Mouse (Mus musculus) large intestine, adult 2 months (tissue): ENCODE measurements around the gene Aire. TPM values are rescaled to one million over a fixed set of nuclear protein-coding genes. Genes with fewer than 3 reads are reported as not detected.

ENCODE experiments used
- DNase-seq: peaks from one replicate; pipeline ENCODE4 v3.0.0-alpha.2; 2012; ENCODE audit warnings: low read depth, low spot score
- WGBS: fragments of 180-500 bp; shearing (Covaris S2); methylation state at CpG from one replicate; pipeline ENCODE4 v1.1.7; 2018; 5-methylcytosine and 5-hydroxymethylcytosine counted together
- polyA plus RNA-seq: library from polyadenylated mRNA; depleted of rRNA; stranded (reverse); fragments of >200 nt; gene quantifications from 2 replicates; pipeline ENCODE4 v1.2.3, GENCODE M21; 2012; rRNA removed

The Aire gene
- 0.34 and 0.53 TPM in 2 replicates for polyA plus RNA-seq

GRCm38 (mm10) chr10:78043406-78043836 is at the start of gene Aire:
TSS of gene Aire (minus strand) at chr10:78043610.
- WGBS: 3% methylated on average over 27 of the region's 27 CpGs
- peak; percentile 31 for DNase-seq

- no peak for DNase-seq
- WGBS: 54% methylated on average over 13 of the region's 13 CpGs
Observed at GRCm38 (mm10) chr10:78092725-78093029, 49.3 kb upstream of the Aire start.

GRCm38 (mm10) chr10:78091865-78092724 is 48.7 kb upstream of the Aire start:
- no peak for DNase-seq
- 85% methylated on average over 23 of the region's 23 CpGs for WGBS

GRCm38 (mm10) chr10:78090706-78091491 is 47.5 kb upstream of the Aire start:
- WGBS: 64% methylated on average over 4 of the region's 4 CpGs

GRCm38 (mm10) chr10:78090246-78090645 is 46.8 kb upstream of the Aire start:
- no peak for DNase-seq

More at GRCm38 (mm10) chr10:78090706-78091491, 47.5 kb upstream of the Aire start:
- DNase-seq: no peak

GRCm38 (mm10) chr10:78087101-78087511 is 43.7 kb upstream of the Aire start:
- WGBS: 78% methylated on average over 6 of the region's 6 CpGs
- DNase-seq: no peak

More at GRCm38 (mm10) chr10:78090246-78090645, 46.8 kb upstream of the Aire start:
- WGBS: 31% methylated on average over 6 of the region's 6 CpGs

GRCm38 (mm10) chr10:78086444-78087061 is 43.1 kb upstream of the Aire start:
- 70% methylated on average over 10 of the region's 10 CpGs for WGBS

GRCm38 (mm10) chr10:78085711-78086110 is 42.3 kb upstream of the Aire start:
- no peak for DNase-seq
- WGBS: 91% methylated on average over 6 of the region's 6 CpGs

More at GRCm38 (mm10) chr10:78086444-78087061, 43.1 kb upstream of the Aire start:
- DNase-seq: no peak

- DNase-seq: no peak
- 53% methylated on average over 1 of the region's 1 CpGs for WGBS
Observed at GRCm38 (mm10) chr10:78084073-78084472, 40.7 kb upstream of the Aire start.

GRCm38 (mm10) chr10:78079955-78080591 is 36.7 kb upstream of the Aire start:
- WGBS: 81% methylated on average over 4 of the region's 4 CpGs
- no peak for DNase-seq

- WGBS: 76% methylated on average over 5 of the region's 5 CpGs
- DNase-seq: no peak
Observed at GRCm38 (mm10) chr10:78078276-78078675, 34.9 kb upstream of the Aire start.

GRCm38 (mm10) chr10:78077862-78078261 is 34.5 kb upstream of the Aire start:
- no peak for DNase-seq
- 81% methylated on average over 9 of the region's 9 CpGs for WGBS

GRCm38 (mm10) chr10:78074977-78075376 is 31.6 kb upstream of the Aire start:
- DNase-seq: no peak
- WGBS: 75% methylated on average over 11 of the region's 11 CpGs

- no peak for DNase-seq
- WGBS: 79% methylated on average over 4 of the region's 4 CpGs
Observed at GRCm38 (mm10) chr10:78074151-78074550, 30.7 kb upstream of the Aire start.

- WGBS: under 1% methylated on average over 66 of the region's 66 CpGs
- DNase-seq: peak; percentile 50
Observed at GRCm38 (mm10) chr10:78069101-78070011, 25.9 kb upstream of the Aire start, which contains the start of gene Icosl. TSS of gene Icosl (plus strand) at chr10:78069302.

GRCm38 (mm10) chr10:78068541-78068940 is 25.1 kb upstream of the Aire start:
- no peak for DNase-seq
- WGBS: 19% methylated on average over 11 of the region's 11 CpGs

- no peak for DNase-seq
- 41% methylated on average over 4 of the region's 4 CpGs for WGBS
Observed at GRCm38 (mm10) chr10:78067226-78067625, 23.8 kb upstream of the Aire start.

GRCm38 (mm10) chr10:78063122-78063521 is 19.7 kb upstream of the Aire start:
- 79% methylated on average over 9 of the region's 9 CpGs for WGBS
- DNase-seq: no peak

GRCm38 (mm10) chr10:78057056-78057455 is 13.6 kb upstream of the Aire start:
- WGBS: 84% methylated on average over 8 of the region's 8 CpGs
- no peak for DNase-seq
